Mouse (Mus musculus) erythroblast, adult 5-6 weeks (primary cell): ENCODE results near the gene Cbfb. TPM values are rescaled to one million over a fixed set of nuclear protein-coding genes. Genes with fewer than 3 reads are reported as not detected.
A peak's percentile ranks its signal among the peaks of the same experiment; 100 is the strongest.

Experiments used
- ATAC-seq: replicated peaks from 2 replicates; pipeline ENCODE4 v1.8.0; 2016; ENCODE audit warnings: moderate number of reproducible peaks, mild to moderate bottlenecking, moderate TSS enrichment, inconsistent platforms; ENCODE audit not compliant: poor library complexity, low FRiP score, severe bottlenecking
- total RNA-seq, 2 experiments: library from RNA; stranded (forward) in 1 of 2; stranded (reverse) in 1 of 2; fragments of 150-400 nt in 1 of 2; fragments of 200-764, 138-1000 nt in 1 of 2; gene quantifications; 2 replicates each; pipeline versions ENCODE4 v1.2.3 to v1.2.4; 2015 to 2017; ENCODE audit warnings: low replicate concordance in 2 of 2

The Cbfb gene
- total RNA-seq (2015; ENCODE audit: low replicate concordance): 28.6 and 37.6 TPM in 2 replicates
- total RNA-seq (2017; ENCODE audit: low replicate concordance): 27.2 and 33.1 TPM in 2 replicates

- no peak for ATAC-seq
Observed at GRCm38 (mm10) chr8:105170381-105171115, at the start of gene Cbfb. Gene Cbfb (plus strand): TSS chr8:105170674.

- no peak for ATAC-seq
Observed at GRCm38 (mm10) chr8:105129864-105130263, 40.6 kb upstream of the Cbfb start.

- no peak for ATAC-seq
Observed at GRCm38 (mm10) chr8:105131509-105131908, 39.0 kb upstream of the Cbfb start, which contains the start of gene Ces4a. Gene Ces4a (plus strand): TSS chr8:105131800.

GRCm38 (mm10) chr8:105138423-105138822 is 32.1 kb upstream of the Cbfb start:
- 0 out of 2 replicates have a peak, but pooled peaks have one; percentile 45 for ATAC-seq

- ATAC-seq: no peak
Observed at GRCm38 (mm10) chr8:105142395-105142794, 28.1 kb upstream of the Cbfb start.

GRCm38 (mm10) chr8:105151654-105152053 is 18.8 kb upstream of the Cbfb start:
- no peak for ATAC-seq

GRCm38 (mm10) chr8:105152623-105153398 is 17.7 kb upstream of the Cbfb start:
- 0 out of 2 replicates have a peak, but pooled peaks have one; percentile 14 for ATAC-seq

- ATAC-seq: no peak
Observed at GRCm38 (mm10) chr8:105154316-105154715, 16.2 kb upstream of the Cbfb start.

- no peak for ATAC-seq
Observed at GRCm38 (mm10) chr8:105155091-105155745, 15.3 kb upstream of the Cbfb start.

- no peak for ATAC-seq
Observed at GRCm38 (mm10) chr8:105157555-105157954, 12.9 kb upstream of the Cbfb start.

- no peak for ATAC-seq
Observed at GRCm38 (mm10) chr8:105158084-105158483, 12.4 kb upstream of the Cbfb start.

GRCm38 (mm10) chr8:105161121-105161652 is 9.3 kb upstream of the Cbfb start:
- ATAC-seq: no peak

GRCm38 (mm10) chr8:105164272-105164902 is 6.1 kb upstream of the Cbfb start:
- no peak for ATAC-seq

- no peak for ATAC-seq
Observed at GRCm38 (mm10) chr8:105165191-105165590, 5.3 kb upstream of the Cbfb start.

- no peak for ATAC-seq
Observed at GRCm38 (mm10) chr8:105167116-105167515, 3.4 kb upstream of the Cbfb start.

- ATAC-seq: no peak
Observed at GRCm38 (mm10) chr8:105169582-105169981, 892 bp upstream of the Cbfb start.

GRCm38 (mm10) chr8:105170041-105170380 is 463 bp upstream of the Cbfb start:
- no peak for ATAC-seq

- ATAC-seq: no peak
Observed at GRCm38 (mm10) chr8:105171116-105172002, 885 bp downstream of the Cbfb start.

- no peak for ATAC-seq
Observed at GRCm38 (mm10) chr8:105172003-105172362, 1.5 kb downstream of the Cbfb start.
